Mouse (Mus musculus) gastrocnemius, adult 18-20 months (tissue): ENCODE data around the gene Fbxw4. TPM values are rescaled to one million over a fixed set of nuclear protein-coding genes. Genes with fewer than 3 reads are reported as not detected.

Experiments
- DNase-seq: peaks from one replicate; pipeline ENCODE4 v3.0.0; 2021; ENCODE audit warnings: low spot score
- total RNA-seq, 2 experiments: library from RNA; stranded (reverse); gene quantifications; 2 replicates each; pipeline ENCODE4 v1.2.3; 2021

Gene Fbxw4
- total RNA-seq, 2 experiments from 2014 or later = 29.5 to 33.3 TPM

- DNase-seq = peak; percentile 46
Observed at GRCm38 (mm10) chr19:45541409-45542041, 118.6 kb downstream of the Fbxw4 start.

GRCm38 (mm10) chr19:45540657-45541408 lies 119.3 kb downstream of the Fbxw4 start:
- no peak for DNase-seq

GRCm38 (mm10) chr19:45537505-45537904 lies 122.6 kb downstream of the Fbxw4 start:
- DNase-seq = peak; percentile 35

GRCm38 (mm10) chr19:45535929-45536328 lies 124.2 kb downstream of the Fbxw4 start:
- no peak for DNase-seq

DNA sequence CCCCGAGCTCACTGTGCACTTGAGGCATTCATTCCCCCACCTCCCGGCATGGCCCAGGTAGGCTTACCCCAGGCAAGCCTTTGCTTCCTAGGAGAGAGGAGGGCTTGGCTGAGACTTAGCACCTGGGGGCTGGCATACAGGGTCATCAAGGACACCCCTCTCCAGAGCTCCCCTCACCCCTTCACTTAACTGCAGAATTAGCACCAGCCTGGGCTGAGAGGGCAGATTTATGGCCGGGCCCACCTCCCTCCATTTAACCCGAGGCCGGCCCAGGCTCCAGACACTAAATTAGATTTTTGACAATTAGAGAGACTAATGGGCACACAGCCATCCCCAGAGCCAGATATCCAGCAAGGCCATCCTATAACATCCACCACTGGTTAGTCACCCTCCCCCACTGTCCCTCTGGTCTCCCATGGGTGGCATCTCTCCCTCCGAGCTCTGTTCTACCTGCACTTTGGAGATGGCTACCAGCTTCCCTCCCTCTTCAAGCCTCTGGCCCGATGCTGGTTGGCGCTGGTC lies 124.8 kb downstream of the Fbxw4 start:
- DNase-seq = no peak

- DNase-seq = no peak
Observed at GRCm38 (mm10) chr19:45533617-45534016, 126.5 kb downstream of the Fbxw4 start.

- no peak for DNase-seq
Observed at GRCm38 (mm10) chr19:45531554-45531953, 128.6 kb downstream of the Fbxw4 start.

DNA sequence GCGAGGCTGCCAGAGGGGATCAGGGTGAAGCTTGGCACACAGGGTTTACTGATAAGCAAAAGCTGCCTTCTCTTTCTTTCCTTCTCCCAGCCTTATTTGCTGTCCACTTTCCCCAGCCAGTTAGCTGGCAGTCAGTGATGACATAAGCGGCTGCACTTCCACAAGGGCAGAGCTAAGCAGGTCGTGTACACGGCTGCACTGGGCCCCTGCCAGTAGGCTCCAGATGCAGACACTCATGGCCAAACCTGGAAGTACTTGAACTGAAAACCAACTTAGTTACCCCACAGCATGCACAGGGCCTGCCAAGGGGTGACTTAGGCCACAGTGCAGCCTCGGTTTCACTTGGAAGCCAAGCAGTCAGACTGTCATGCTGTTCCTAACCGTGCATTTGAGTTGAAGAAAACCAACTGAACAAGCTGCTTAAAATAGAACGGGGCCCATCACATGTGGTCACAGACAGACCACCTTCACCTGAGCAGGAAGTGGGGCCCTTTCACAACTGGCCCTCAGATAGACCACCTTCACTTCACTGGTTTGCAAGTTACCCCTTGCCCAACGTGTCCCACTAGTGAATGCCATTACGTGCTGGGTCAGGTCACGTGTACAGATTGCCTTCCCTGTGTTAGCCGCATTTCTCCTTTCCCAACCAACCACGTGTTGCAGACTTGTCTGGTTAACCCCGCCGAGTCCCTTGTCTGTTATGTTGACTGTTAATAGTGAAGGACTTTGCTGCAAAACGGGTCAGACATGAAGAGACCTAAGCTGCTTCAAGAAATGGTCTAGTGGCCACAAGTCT lies 129.7 kb downstream of the Fbxw4 start:
- DNase-seq = no peak

DNA sequence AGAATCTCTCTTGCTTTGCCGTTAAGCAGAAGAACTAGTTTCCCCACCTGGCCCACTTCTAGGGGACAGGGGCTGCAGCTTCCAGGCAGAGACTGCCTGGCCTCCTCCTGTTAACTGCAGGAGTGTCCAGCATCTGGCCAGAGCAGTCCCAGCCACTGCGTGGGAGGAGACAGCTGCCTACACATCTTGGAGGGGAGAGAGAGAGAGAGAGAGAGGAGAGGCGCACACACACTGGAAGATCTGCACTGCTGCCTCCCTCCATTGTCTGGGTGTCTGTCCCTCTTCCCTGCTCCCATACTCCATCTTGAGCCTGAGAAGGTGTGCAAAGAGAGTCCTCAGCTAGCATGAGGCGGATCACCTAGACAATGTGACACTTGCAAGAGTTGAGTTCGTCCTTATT lies 130.8 kb downstream of the Fbxw4 start:
- DNase-seq = no peak

Other genes starting within 250 kb of the Fbxw4 start
- gene Poll, start 99.8 kb downstream of the Fbxw4 start, total RNA-seq = 10 to 100 TPM; 14.8 to 15.1 TPM
- gene Gm17018, start 99.7 kb downstream of the Fbxw4 start, total RNA-seq = 10 to 100 TPM; 16.7 to 19.6 TPM
- gene Fgf8, start 82.6 kb upstream of the Fbxw4 start, total RNA-seq = not detected
- gene Npm3, start 89.3 kb upstream of the Fbxw4 start, total RNA-seq = 10 to 100 TPM; 10.1 to 11.0 TPM
- gene Mgea5, start 123.5 kb upstream of the Fbxw4 start, total RNA-seq = 10 to 100 TPM; 32.1 to 39.9 TPM
- gene Kcnip2, start 155.7 kb upstream of the Fbxw4 start, total RNA-seq = under 1 TPM; 0.21 to 0.62 TPM